Mouse (Mus musculus): ENCODE results near the gene Olfr463. TPM values are rescaled to one million over a fixed set of nuclear protein-coding genes. Genes with fewer than 3 reads are reported as not detected.

Olfr463 gene
- not detected in 2 replicates for polyA plus RNA-seq (2015; fragmentation: Nextera tagmentation; extraction: Ambion mirVana)

DNA sequence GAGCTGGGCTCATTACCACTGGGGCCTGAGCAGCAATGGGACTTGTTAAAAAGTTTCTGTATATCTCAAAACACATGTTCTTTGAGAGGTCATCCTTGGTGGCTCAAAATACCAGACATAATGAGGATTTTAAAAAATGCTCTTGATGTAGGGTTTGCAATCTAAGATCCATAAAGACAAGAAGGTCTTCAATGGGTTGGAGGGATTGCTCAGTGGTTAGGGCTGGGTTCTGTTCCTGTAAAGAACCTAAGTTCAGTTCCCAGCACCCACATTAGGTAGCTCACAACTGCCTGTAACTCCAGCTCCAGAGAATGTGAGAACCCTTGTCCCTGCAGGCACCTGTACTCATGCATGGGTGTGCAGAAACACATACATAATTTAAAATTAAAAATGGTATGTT is at the start of gene Olfr463:
Olfr463 (minus strand) TSS at position 101 of the 400 bp plus-strand sequence.
- Histone ChIP-seq H3K27ac (ENCODE audit: low read length) (no peak within 1 kb of the TSS), H3K27me3 (replicated peaks; ENCODE audit: control insufficient read depth, insufficient read depth, low read length) (0 out of 2 replicates have a peak, but pooled peaks cover 3% of the 10 kb centered on the region), H3K4me2 (ENCODE audit: low read length) (no peak within 1 kb of the TSS), H3K36me3 (ENCODE audit: control insufficient read depth, insufficient read depth) (no peaks in the 10 kb centered on the region), H3K4me3 (replicated peaks; ENCODE audit: low read length) (no peak within 1 kb of the TSS), H3K9ac (replicated peaks; ENCODE audit: low read depth, low read length) (no peak within 1 kb of the TSS), H3K9me3 (ENCODE audit: control insufficient read depth, low read length) (no peaks in the 10 kb centered on the region), H3K4me1 (replicated peaks; ENCODE audit: control insufficient read depth, insufficient read depth, low read length) (no peaks in the 10 kb centered on the region)
- ATAC-seq: no peak

GRCm38 (mm10) chr11:87935467-87935866 is 38.3 kb upstream of the Olfr463 start:
- Histone ChIP-seq H3K4me2 (ENCODE audit: low read length) (no peak overlapping the region), H3K27me3 (replicated peaks; ENCODE audit: control insufficient read depth, insufficient read depth, low read length) (no peaks in the 10 kb centered on the region), H3K9me3 (ENCODE audit: control insufficient read depth, low read length) (no peaks in the 10 kb centered on the region), H3K4me1 (replicated peaks; ENCODE audit: control insufficient read depth, insufficient read depth, low read length) (no peaks in the 10 kb centered on the region), H3K27ac (ENCODE audit: low read length) (no peak overlapping the region), H3K4me3 (replicated peaks; ENCODE audit: low read length) (no peak overlapping the region), H3K9ac (replicated peaks; ENCODE audit: low read depth, low read length) (no peak overlapping the region), H3K36me3 (ENCODE audit: control insufficient read depth, insufficient read depth) (no peaks in the 10 kb centered on the region)
- 73% methylated on average over 3 of the region's 3 CpGs for WGBS
- ATAC-seq: no peak

DNA sequence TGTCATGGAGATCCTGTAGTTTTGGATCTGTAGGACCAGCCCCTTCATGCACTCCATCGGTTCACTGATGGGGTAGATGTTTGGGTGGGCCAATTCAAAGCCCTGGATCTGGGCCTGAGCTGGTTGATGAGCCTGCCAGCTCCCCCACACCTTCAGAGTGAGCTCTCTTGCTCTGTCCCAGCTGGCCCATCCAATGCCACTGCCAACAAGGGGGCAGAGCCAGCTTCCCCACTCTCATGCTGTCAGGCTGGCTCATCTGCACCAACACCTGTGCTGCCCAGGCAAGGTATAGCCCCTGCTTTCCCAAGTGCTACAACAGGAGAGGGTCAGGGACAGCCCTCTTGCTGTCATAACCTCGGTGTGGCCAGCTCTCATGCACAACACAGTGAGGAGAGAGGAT is 36.5 kb upstream of the Olfr463 start:
- Histone ChIP-seq H3K36me3 (ENCODE audit: control insufficient read depth, insufficient read depth) (no peaks in the 10 kb centered on the region), H3K4me3 (replicated peaks; ENCODE audit: low read length) (no peak overlapping the region), H3K4me1 (replicated peaks; ENCODE audit: control insufficient read depth, insufficient read depth, low read length) (no peaks in the 10 kb centered on the region), H3K27me3 (replicated peaks; ENCODE audit: control insufficient read depth, insufficient read depth, low read length) (no peaks in the 10 kb centered on the region), H3K4me2 (ENCODE audit: low read length) (no peak overlapping the region), H3K9me3 (ENCODE audit: control insufficient read depth, low read length) (no peaks in the 10 kb centered on the region), H3K27ac (ENCODE audit: low read length) (no peak overlapping the region), H3K9ac (replicated peaks; ENCODE audit: low read depth, low read length) (no peak overlapping the region)
- ATAC-seq: no peak
- 65% methylated on average over 2 of the region's 2 CpGs for WGBS

GRCm38 (mm10) chr11:87930348-87930747 is 33.2 kb upstream of the Olfr463 start:
- Histone ChIP-seq H3K27me3 (replicated peaks; ENCODE audit: control insufficient read depth, insufficient read depth, low read length) (no peaks in the 10 kb centered on the region), H3K4me3 (replicated peaks; ENCODE audit: low read length) (no peak overlapping the region), H3K4me2 (ENCODE audit: low read length) (no peak overlapping the region), H3K36me3 (ENCODE audit: control insufficient read depth, insufficient read depth) (no peaks in the 10 kb centered on the region), H3K4me1 (replicated peaks; ENCODE audit: control insufficient read depth, insufficient read depth, low read length) (no peaks in the 10 kb centered on the region), H3K27ac (ENCODE audit: low read length) (no peak overlapping the region), H3K9me3 (ENCODE audit: control insufficient read depth, low read length) (peaks cover 4% of the 10 kb centered on the region; the same call in 1 of the 2 replicates), H3K9ac (replicated peaks; ENCODE audit: low read depth, low read length) (no peak overlapping the region)
- 91% methylated on average over 2 of the region's 2 CpGs for WGBS
- ATAC-seq: no peak

DNA sequence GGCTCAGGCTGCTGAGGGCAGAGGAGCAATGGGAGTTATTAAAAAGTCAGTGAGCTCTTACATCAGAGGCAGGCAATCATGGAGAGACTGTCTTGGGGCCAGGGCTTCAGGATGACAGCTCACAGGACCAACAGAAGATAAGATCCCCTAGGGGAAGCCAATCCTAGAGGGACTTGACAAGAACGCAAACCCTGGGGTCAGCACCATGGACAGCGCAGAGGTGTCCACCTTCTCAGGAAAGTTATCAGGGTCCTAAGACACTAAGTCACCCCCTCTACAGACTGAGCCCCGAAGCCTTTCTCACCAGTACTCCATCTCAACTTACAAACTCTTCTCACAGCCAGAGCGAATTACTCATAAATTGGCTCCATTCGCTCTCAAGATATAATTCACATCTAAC is 23.8 kb upstream of the Olfr463 start, which contains the start of gene Olfr464:
Olfr464 (minus strand) TSS at position 2 of the 400 bp plus-strand sequence.
- H3K4me2 ChIP-seq (ENCODE audit: low read length): no peak within 1 kb of the TSS
- no peaks in the 10 kb centered on the region; the same call in 1 of the 2 replicates for H3K27me3 ChIP-seq (replicated peaks; ENCODE audit: control insufficient read depth, insufficient read depth, low read length)
- no peak within 1 kb of the TSS for H3K9ac ChIP-seq (replicated peaks; ENCODE audit: low read depth, low read length)
- WGBS: 36% methylated on average over 5 of the region's 5 CpGs
- H3K4me1 ChIP-seq (replicated peaks; ENCODE audit: control insufficient read depth, insufficient read depth, low read length): no peaks in the 10 kb centered on the region
- no peaks in the 10 kb centered on the region for H3K36me3 ChIP-seq (ENCODE audit: control insufficient read depth, insufficient read depth)
- no peaks in the 10 kb centered on the region for H3K9me3 ChIP-seq (ENCODE audit: control insufficient read depth, low read length)
- H3K27ac ChIP-seq (ENCODE audit: low read length): no peak within 1 kb of the TSS
- H3K4me3 ChIP-seq (replicated peaks; ENCODE audit: low read length): no peak within 1 kb of the TSS
- ATAC-seq: no peak

DNA sequence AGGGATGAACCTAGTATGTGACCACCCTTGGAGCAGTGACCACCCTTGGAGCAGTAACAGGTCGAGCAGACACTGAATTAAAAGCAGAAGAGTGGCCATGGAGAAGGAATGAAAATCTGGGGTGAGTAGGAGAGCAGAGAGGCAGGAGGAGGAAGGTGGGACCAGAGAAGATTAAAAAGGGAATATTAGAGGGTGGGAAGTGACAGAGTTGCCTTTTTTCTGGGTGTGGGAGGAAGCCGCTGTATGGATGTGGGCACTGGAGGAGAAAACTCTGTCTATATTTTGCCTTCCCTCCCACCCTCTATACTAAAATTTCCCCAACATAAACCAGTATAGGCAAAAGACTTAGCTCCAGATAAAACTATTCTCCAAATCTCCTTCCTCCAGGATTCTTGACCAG is 23.1 kb upstream of the Olfr463 start:
- Histone ChIP-seq H3K9me3 (ENCODE audit: control insufficient read depth, low read length) (no peaks in the 10 kb centered on the region), H3K4me1 (replicated peaks; ENCODE audit: control insufficient read depth, insufficient read depth, low read length) (no peaks in the 10 kb centered on the region), H3K4me2 (ENCODE audit: low read length) (no peak overlapping the region), H3K9ac (replicated peaks; ENCODE audit: low read depth, low read length) (no peak overlapping the region), H3K36me3 (ENCODE audit: control insufficient read depth, insufficient read depth) (no peaks in the 10 kb centered on the region), H3K27me3 (replicated peaks; ENCODE audit: control insufficient read depth, insufficient read depth, low read length) (no peaks in the 10 kb centered on the region; the same call in 1 of the 2 replicates), H3K27ac (ENCODE audit: low read length) (no peak overlapping the region), H3K4me3 (replicated peaks; ENCODE audit: low read length) (no peak overlapping the region)
- 71% methylated on average over 2 of the region's 2 CpGs for WGBS
- ATAC-seq: no peak

DNA sequence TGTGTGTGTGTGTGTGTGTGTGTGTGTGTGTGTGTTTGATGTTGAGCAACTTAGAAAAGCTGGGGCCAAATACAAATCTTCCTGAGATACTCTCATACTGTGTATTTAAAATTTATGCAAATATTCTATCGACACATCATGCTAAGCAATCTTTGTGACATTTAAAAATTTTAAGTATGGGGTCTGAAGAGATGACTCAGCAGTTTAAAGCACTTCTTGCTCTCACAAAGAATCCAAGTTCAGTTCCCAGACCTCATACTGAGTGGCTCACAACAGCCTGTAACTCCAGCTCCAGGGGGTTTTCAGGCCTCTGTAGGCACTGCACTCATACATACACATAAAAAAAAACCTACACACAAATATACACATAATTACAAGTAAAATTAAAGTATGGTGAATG is 18.8 kb upstream of the Olfr463 start:
- H3K4me3 ChIP-seq (replicated peaks; ENCODE audit: low read length): no peak overlapping the region
- H3K27ac ChIP-seq (ENCODE audit: low read length): no peak overlapping the region
- H3K27me3 ChIP-seq (replicated peaks; ENCODE audit: control insufficient read depth, insufficient read depth, low read length): no peaks in the 10 kb centered on the region; the same call in 1 of the 2 replicates
- no peak for ATAC-seq
- no peaks in the 10 kb centered on the region for H3K36me3 ChIP-seq (ENCODE audit: control insufficient read depth, insufficient read depth)
- H3K9ac ChIP-seq (replicated peaks; ENCODE audit: low read depth, low read length): no peak overlapping the region
- no peak overlapping the region for H3K4me2 ChIP-seq (ENCODE audit: low read length)
- no peaks in the 10 kb centered on the region for H3K9me3 ChIP-seq (ENCODE audit: control insufficient read depth, low read length)
- H3K4me1 ChIP-seq (replicated peaks; ENCODE audit: control insufficient read depth, insufficient read depth, low read length): no peaks in the 10 kb centered on the region
- WGBS: 84% methylated on average over 1 of the region's 1 CpGs

GRCm38 (mm10) chr11:87904331-87904730 is 7.1 kb upstream of the Olfr463 start:
- Histone ChIP-seq H3K4me1 (replicated peaks; ENCODE audit: control insufficient read depth, insufficient read depth, low read length) (no peaks in the 10 kb centered on the region), H3K27ac (ENCODE audit: low read length) (no peak overlapping the region), H3K4me2 (ENCODE audit: low read length) (no peak overlapping the region), H3K27me3 (replicated peaks; ENCODE audit: control insufficient read depth, insufficient read depth, low read length) (no peaks in the 10 kb centered on the region), H3K4me3 (replicated peaks; ENCODE audit: low read length) (no peak overlapping the region), H3K9ac (replicated peaks; ENCODE audit: low read depth, low read length) (no peak overlapping the region), H3K9me3 (ENCODE audit: control insufficient read depth, low read length) (no peaks in the 10 kb centered on the region), H3K36me3 (ENCODE audit: control insufficient read depth, insufficient read depth) (no peaks in the 10 kb centered on the region)
- no peak for ATAC-seq
- 81% methylated on average over 3 of the region's 3 CpGs for WGBS

GRCm38 (mm10) chr11:87892168-87892567 is 5.0 kb downstream of the Olfr463 start, which contains the start of gene Olfr462:
TSS of gene Olfr462 (minus strand) at chr11:87892268.
- H3K36me3 ChIP-seq (ENCODE audit: control insufficient read depth, insufficient read depth): no peaks in the 10 kb centered on the region
- H3K27ac ChIP-seq (ENCODE audit: low read length): no peak within 1 kb of the TSS
- H3K9ac ChIP-seq (replicated peaks; ENCODE audit: low read depth, low read length): no peak within 1 kb of the TSS
- H3K4me3 ChIP-seq (replicated peaks; ENCODE audit: low read length): no peak within 1 kb of the TSS
- H3K4me1 ChIP-seq (replicated peaks; ENCODE audit: control insufficient read depth, insufficient read depth, low read length): no peaks in the 10 kb centered on the region
- no peaks in the 10 kb centered on the region for H3K27me3 ChIP-seq (replicated peaks; ENCODE audit: control insufficient read depth, insufficient read depth, low read length)
- no peak for ATAC-seq
- H3K4me2 ChIP-seq (ENCODE audit: low read length): no peak within 1 kb of the TSS
- no peaks in the 10 kb centered on the region for H3K9me3 ChIP-seq (ENCODE audit: control insufficient read depth, low read length)
- WGBS: 90% methylated on average over 6 of the region's 6 CpGs

DNA sequence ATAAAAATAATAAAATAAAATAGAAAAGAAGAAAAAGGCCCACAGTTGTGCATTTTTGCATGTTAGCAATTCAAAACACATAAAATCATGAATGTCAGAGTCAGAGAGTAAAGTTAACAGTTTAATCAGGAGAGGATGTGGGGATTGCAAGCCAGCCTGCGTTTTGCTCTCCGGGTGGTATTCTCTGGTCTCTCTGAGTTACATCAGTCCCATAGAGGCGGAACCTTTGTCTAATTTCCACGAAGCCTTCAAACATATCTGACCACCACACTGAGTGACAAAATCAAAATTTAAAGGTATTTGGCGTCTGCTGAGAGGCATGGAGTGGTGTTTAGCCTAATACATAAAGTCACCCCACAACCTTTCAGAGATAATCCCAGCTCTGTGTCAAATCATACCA is 12.3 kb downstream of the Olfr463 start:
- H3K4me3 ChIP-seq (replicated peaks; ENCODE audit: low read length): no peak overlapping the region
- H3K4me2 ChIP-seq (ENCODE audit: low read length): no peak overlapping the region
- H3K27me3 ChIP-seq (replicated peaks; ENCODE audit: control insufficient read depth, insufficient read depth, low read length): no peaks in the 10 kb centered on the region
- no peak overlapping the region for H3K9ac ChIP-seq (replicated peaks; ENCODE audit: low read depth, low read length)
- ATAC-seq: no peak
- WGBS: 75% methylated on average over 5 of the region's 5 CpGs
- no peaks in the 10 kb centered on the region for H3K4me1 ChIP-seq (replicated peaks; ENCODE audit: control insufficient read depth, insufficient read depth, low read length)
- H3K36me3 ChIP-seq (ENCODE audit: control insufficient read depth, insufficient read depth): no peaks in the 10 kb centered on the region
- H3K9me3 ChIP-seq (ENCODE audit: control insufficient read depth, low read length): no peaks in the 10 kb centered on the region
- no peak overlapping the region for H3K27ac ChIP-seq (ENCODE audit: low read length)

All from forebrain, embryonic 16.5 days (tissue).